Mouse (Mus musculus) lung, postnatal 0 days (tissue): ENCODE data around the gene Jph4. TPM values are rescaled to one million over a fixed set of nuclear protein-coding genes. Genes with fewer than 3 reads are reported as not detected.

Source experiments
- ATAC-seq: fragments of 200-750 bp; cut with Nextera tagmentation; 2 replicates; pipeline ENCODE4 v1.8.0; 2017; ENCODE audit warnings: moderate library complexity
- DNase-seq: peaks from one replicate; pipeline ENCODE4 v3.0.0-alpha.2; 2016; ENCODE audit warnings: low spot score
- H3K27ac ChIP-seq: fragments of 300-500 bp; sonication (generic); 2 replicates; pipeline ENCODE4 v1.5.1; 2014; ENCODE audit warnings: antibody characterized with exemption, mild to moderate bottlenecking, low read length, mixed read lengths
- H3K27me3 ChIP-seq: fragments of 300-500 bp; sonication (generic); replicated peaks from 2 replicates; pipeline ENCODE4 v1.6.1; 2014; ENCODE audit warnings: low read length, mixed read lengths; ENCODE audit not compliant: insufficient read depth
- H3K36me3 ChIP-seq: fragments of 300-500 bp; sonication (generic); 2 replicates; pipeline ENCODE4 v1.6.1; 2014; ENCODE audit warnings: low read length, mixed read lengths; ENCODE audit not compliant: insufficient read depth
- H3K4me1 ChIP-seq: fragments of 300-500 bp; sonication (generic); 2 replicates; pipeline ENCODE4 v1.6.1; 2014; ENCODE audit warnings: antibody characterized with exemption, low read depth, low read length, mixed read lengths; ENCODE audit not compliant: insufficient read depth
- H3K4me2 ChIP-seq: fragments of 300-500 bp; sonication (generic); replicated peaks from 2 replicates; pipeline ENCODE4 v1.6.1; 2014; ENCODE audit warnings: low read depth, mild to moderate bottlenecking, low read length, moderate library complexity, mixed read lengths
- H3K4me3 ChIP-seq: fragments of 300-500 bp; sonication (generic); 2 replicates; pipeline ENCODE4 v1.5.1; 2014; ENCODE audit warnings: low read depth, low read length
- H3K9ac ChIP-seq: fragments of 300-500 bp; sonication (generic); replicated peaks from 2 replicates; pipeline ENCODE4 v1.6.1; 2014; ENCODE audit warnings: low read depth, mild to moderate bottlenecking
- H3K9me3 ChIP-seq: fragments of 300-500 bp; sonication (generic); 2 replicates; pipeline ENCODE4 v1.6.1; 2016; ENCODE audit warnings: low read length, mixed read lengths
- CTCF ChIP-seq: IDR thresholded peaks from 2 replicates; pipeline ENCODE4 v1.5.1; 2016; ENCODE audit warnings: antibody characterized with exemption, mild to moderate bottlenecking
- EP300 ChIP-seq: IDR thresholded peaks from 2 replicates; pipeline ENCODE4 v1.6.1; 2016; ENCODE audit warnings: antibody characterized with exemption, mild to moderate bottlenecking, control low read depth
- WGBS: fragments of 180-500 bp; shearing (Covaris S2); extraction: QIAGEN DNeasy Blood & Tissue Kit; methylation state at CpG from one replicate; pipeline ENCODE4 v1.1.7; 2014; 5-methylcytosine and 5-hydroxymethylcytosine counted together
- polyA plus RNA-seq: library from polyadenylated mRNA; unstranded; fragments of >200 nt; fragmentation: Nextera tagmentation; extraction: Ambion mirVana; gene quantifications from 2 replicates; pipeline ENCODE4 v1.2.1, GENCODE M21; 2015

The Jph4 gene
- polyA plus RNA-seq, 1 experiment from 2014 or later = 0.08 TPM

DNA sequence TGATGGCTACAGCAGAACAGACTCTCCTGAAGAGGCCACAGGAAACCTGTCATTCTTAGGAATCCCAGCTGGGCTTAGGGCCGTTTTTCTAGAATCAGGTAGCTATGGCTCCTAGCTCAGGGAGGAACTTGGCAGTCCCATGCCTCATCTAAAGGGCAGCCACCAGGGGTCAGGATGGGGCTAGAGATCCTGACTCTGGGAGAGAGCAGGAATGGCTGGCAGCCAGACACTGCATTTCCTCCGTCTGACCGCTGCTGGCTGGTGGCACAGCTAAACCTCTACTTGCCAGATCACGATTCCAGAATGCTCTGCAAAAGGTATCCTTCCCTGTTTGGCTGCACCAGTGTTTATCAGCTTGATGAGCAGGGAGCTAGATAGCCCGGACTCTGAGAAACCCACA, 5.2 kb upstream of the Jph4 start:
- no peaks in the 10 kb centered on the region for H3K36me3 ChIP-seq
- ATAC-seq (peak; percentile 87), DNase-seq (peak; percentile 91)
- H3K4me1 ChIP-seq = no peaks in the 10 kb centered on the region; the same call in 1 of the 2 replicates
- H3K4me3 ChIP-seq = no peak overlapping the region
- H3K4me2 ChIP-seq = 0 out of 2 replicates have a peak overlapping the region, but pooled peaks have one; percentile 20
- H3K9me3 ChIP-seq = no peaks in the 10 kb centered on the region
- H3K27me3 ChIP-seq = no peaks in the 10 kb centered on the region
- whole genome bisulfite sequencing = 7% methylated on average over 5 of the region's 5 CpGs
- no peak overlapping the region for H3K9ac ChIP-seq
- no peak overlapping the region for H3K27ac ChIP-seq
- TF ChIP-seq CTCF = peak; percentile 91
- TF ChIP-seq EP300 = no peak

DNA sequence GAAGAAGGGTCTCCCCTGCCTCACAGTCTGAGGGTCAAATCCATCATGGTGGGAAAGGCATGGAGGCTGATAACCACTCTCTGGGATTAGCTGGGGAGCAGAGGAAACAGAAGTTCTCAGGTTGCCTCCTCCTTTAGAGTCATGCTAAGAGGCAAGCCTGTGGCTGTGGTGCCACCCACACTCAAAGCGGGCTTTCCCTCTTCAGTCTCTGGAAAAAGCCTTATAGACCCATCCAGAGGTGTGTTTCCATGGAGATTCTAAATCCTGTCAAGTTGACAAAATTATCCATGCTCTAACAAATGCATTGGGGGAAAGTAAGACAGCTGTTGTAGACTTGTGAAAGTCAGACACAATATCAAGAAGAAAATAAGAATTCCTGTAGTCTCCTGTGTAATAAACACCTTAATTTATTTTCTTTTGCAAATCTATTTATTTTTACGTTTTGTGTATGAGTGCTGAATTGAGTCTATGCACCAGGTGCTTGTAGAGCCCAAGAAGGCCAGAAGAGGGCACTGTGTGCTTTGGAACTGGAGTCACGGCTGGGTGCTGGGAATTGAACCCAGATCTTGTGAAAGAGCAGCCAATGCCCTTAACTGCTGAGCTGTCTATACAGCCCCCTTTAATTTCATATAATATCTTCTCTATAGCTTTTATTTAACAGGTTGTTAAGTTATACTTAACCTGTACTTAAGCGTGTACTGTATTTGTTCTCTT, 2.8 kb upstream of the Jph4 start:
- Histone ChIP-seq H3K4me3 (no peak overlapping the region), H3K27me3 (peaks cover 12% of the 10 kb centered on the region), H3K4me1 (peaks cover 9% of the 10 kb centered on the region; the same call in 1 of the 2 replicates), H3K27ac (no peak overlapping the region), H3K4me2 (no peak overlapping the region), H3K36me3 (no peaks in the 10 kb centered on the region), H3K9ac (no peak overlapping the region), H3K9me3 (no peaks in the 10 kb centered on the region)
- no peak for TF ChIP-seq EP300
- TF ChIP-seq CTCF = peak; percentile 46
- ATAC-seq = no peak
- 66% methylated on average over 4 of the region's 4 CpGs for WGBS
- no peak for DNase-seq

DNA sequence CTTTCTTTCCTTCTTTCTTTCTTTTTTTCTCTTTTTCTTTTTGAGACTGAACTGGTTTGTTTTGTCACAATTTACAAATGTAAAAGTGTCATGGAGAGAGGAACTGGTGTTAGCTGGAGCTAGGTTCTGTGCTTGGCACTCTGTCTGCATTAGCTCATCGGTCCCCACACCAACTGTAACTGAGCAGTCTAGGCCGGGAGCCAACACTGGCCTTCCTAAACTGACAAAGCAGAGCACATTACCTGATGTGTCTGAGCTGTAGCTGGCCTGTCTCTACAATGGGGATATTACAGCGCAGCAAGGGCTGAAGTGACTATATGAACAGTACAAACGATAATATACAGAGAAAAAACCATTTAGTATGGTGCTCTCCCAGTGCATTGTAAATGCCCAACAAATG, 2.1 kb upstream of the Jph4 start:
- Histone ChIP-seq H3K27me3 (peaks cover 20% of the 10 kb centered on the region), H3K27ac (no peak overlapping the region), H3K4me3 (no peak overlapping the region), H3K4me1 (peaks cover 9% of the 10 kb centered on the region; the same call in 1 of the 2 replicates), H3K9ac (no peak overlapping the region), H3K4me2 (no peak overlapping the region), H3K36me3 (no peaks in the 10 kb centered on the region), H3K9me3 (no peaks in the 10 kb centered on the region)
- no peak for DNase-seq
- TF ChIP-seq EP300 (no peak), CTCF (no peak)
- 75% methylated on average over 4 of the region's 4 CpGs for WGBS
- ATAC-seq = no peak

DNA sequence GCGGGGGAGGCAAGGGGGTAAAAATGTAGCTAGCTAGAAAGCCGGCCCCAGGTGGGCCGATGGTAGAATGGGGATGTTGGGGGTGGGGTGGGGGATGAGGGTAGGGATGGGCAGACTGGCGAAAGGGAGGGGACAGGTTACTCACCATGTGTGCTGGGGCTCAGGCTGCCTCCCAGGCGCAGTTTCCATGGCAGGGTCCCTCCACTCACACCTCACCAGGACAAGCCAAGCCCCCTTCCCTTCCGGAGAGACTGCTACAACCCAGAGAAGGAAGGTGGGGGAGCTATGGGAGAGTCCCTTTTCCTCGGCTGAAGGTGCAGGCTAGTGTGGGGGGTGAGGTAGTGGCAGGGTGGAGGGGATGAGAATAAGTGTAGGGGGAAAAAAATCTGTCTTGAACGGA, 889 bp downstream of the Jph4 start:
- H3K36me3 ChIP-seq = no peaks in the 10 kb centered on the region
- no peak for DNase-seq
- H3K4me2 ChIP-seq = no peak overlapping the region
- H3K27ac ChIP-seq = no peak overlapping the region
- no peak for ATAC-seq
- no peak for TF ChIP-seq EP300
- no peak for TF ChIP-seq CTCF
- peaks cover 32% of the 10 kb centered on the region for H3K27me3 ChIP-seq
- peaks cover 9% of the 10 kb centered on the region; the same call in 1 of the 2 replicates for H3K4me1 ChIP-seq
- 4% methylated on average over 8 of the region's 8 CpGs for WGBS
- no peak overlapping the region for H3K4me3 ChIP-seq
- H3K9ac ChIP-seq = no peak overlapping the region
- H3K9me3 ChIP-seq = no peaks in the 10 kb centered on the region

DNA sequence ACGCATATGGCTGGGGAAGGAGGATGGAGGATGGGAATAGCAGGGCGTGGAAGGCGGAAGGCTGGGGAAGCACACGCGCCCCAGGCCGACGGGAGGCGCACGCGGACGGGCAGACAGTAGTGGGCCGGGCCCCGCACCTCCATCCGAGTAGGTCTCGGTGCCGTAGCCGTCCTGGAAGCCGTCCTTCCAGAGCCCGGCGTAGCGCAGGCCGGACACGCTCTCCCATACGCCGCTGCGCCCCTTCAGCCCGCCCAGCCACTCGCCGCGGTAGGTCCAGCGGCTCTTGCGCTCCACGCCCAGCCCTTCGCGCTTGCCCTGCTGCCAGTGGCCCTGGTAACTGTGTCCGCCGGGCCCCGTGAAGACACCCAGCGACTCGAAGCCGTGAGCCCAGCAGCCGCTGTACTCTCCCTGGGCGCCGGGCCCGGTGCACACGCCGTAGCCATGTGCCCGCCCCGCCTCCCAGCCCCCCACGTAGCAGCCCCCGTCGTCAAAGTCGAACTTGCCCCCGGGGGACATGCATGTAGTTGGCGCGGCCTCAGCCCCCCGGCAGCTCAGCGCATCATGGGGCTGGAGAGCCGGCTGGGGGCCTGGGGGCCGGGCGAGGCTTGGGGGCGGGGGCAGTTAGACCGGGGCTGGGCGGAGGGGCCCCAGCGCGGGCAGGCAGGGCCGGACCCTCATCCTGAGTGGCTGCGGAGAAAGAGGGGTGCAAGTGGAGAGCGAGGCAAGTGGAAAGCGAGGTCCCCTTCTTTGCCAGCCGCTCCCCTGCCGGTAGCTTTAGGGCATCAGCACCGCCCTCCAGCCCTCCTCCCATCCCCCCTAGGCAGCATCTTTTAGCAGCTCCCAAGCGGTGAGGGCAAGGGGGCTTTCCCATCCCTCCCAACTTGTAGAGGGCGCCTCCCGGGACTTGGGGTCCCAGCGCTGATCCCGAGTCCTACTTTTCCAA, 1.7 kb downstream of the Jph4 start:
- peak; percentile 79 for ATAC-seq
- Histone ChIP-seq H3K9ac (no peak overlapping the region), H3K4me1 (peaks cover 9% of the 10 kb centered on the region; the same call in 1 of the 2 replicates), H3K9me3 (no peaks in the 10 kb centered on the region), H3K4me3 (peak overlapping the region; percentile 49), H3K27ac (no peak overlapping the region), H3K36me3 (no peaks in the 10 kb centered on the region), H3K4me2 (peak overlapping the region; percentile 88), H3K27me3 (peaks cover 37% of the 10 kb centered on the region)
- DNase-seq = peak; percentile 63
- no peak for TF ChIP-seq EP300
- TF ChIP-seq CTCF = peak; percentile 52
- WGBS = 1% methylated on average over 41 of the region's 78 CpGs

DNA sequence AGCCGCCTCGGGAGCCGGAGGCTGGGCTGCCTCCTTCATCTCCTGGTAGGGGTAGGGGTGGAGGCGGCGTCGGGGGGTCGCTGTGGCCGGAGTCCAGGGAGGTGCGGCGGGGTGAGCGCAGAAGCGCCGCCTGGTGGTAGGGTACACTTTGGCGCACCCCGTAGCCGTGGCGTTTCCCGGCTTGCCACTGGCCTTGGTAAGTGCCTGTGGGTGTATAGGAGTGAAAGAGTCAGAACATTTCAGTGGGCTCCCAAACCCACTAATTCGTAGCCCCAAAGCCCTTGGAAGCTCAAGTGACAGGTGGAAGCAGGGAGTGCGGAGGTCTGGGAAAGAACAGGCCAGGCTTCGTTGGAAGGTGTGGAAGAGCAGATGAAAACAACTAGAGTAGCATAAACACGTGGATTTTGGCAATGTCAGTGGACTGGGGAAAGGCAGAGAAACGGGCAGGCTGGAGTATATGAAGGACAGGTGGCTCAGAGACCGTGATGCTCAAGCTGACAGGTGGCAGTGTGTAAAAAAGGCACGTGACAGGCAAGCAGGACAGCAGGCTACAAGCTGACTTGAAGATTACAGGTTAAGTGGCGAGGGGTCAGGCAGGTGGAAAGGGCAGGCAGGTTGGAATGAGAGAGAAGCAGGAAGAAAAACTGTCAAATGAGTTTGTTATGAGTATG, 2.6 kb downstream of the Jph4 start:
- TF ChIP-seq EP300 (no peak), CTCF (peak; percentile 64)
- peaks cover 9% of the 10 kb centered on the region; the same call in 1 of the 2 replicates for H3K4me1 ChIP-seq
- DNase-seq = no peak
- H3K4me2 ChIP-seq = peak overlapping the region; percentile 88
- H3K27me3 ChIP-seq = peaks cover 43% of the 10 kb centered on the region
- ATAC-seq = no peak
- no peaks in the 10 kb centered on the region for H3K36me3 ChIP-seq
- H3K27ac ChIP-seq = no peak overlapping the region
- 6% methylated on average over 25 of the region's 26 CpGs for WGBS
- no peak overlapping the region for H3K9ac ChIP-seq
- H3K4me3 ChIP-seq = peak overlapping the region; percentile 49
- no peaks in the 10 kb centered on the region for H3K9me3 ChIP-seq
